Mouse (Mus musculus) cerebellum, adult 11-12 months (tissue): ENCODE measurements around the gene Dsn1.

Experiments used
- DNase-seq: peaks from one replicate; pipeline ENCODE4 v3.0.0; 2022

Dsn1 gene

DNA sequence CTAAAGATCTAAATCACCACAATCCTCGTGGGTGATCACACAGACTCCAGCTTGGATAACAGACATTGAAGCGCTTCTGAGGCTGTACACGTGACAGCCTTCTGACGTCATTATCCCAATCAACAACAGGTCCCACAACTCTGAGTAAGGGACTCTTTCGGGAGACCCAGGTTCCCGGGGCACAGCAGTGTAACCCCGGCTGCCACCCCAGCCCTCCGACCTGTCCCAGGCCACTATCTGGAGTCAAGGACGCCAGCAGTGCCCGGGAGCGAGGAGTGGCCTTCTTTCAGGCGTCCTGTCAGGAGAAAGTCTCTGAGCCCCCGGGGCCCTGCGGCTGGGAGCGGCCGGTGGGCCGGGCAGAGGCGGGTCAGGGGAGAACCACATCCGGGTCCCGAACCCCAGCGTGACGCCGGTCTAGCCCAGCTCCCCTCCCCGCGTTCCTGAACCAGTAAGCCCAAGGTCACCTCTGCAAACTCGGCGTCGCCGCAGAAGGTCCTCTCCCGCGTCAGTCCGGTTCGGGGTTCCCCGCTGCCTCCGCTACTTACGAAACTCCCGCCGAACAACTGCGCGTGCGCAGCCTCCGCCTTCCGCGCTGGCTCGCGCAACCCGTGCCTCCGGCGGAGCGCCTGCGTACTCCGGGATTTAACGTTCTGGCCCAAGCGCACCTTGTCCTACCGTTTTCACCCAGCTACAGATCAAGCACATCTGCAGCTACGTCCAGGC lies at the start of gene Dsn1:
Gene Dsn1, minus strand, starts transcription at position 644 of the 723 bp plus-strand sequence.
- peak; percentile 86 for DNase-seq

DNA sequence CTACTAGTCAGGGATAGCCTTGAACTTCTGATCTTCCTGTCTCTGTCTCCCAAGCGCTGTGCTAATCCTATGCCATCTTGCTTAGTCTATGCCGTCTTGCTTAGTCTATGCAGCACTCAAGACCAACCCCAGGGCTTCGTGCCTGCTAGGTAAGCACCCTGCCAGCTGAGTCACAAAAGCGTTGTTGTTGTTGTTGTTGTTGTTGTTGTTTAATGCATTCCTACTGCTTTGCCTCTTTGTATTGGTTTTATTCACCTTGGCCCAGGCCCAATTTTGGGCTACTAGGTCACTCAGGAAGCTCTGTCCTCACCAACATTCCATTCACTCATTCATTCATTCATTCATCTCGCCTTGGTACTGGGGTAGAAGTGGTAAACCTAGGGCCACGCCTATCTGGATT lies 48.8 kb upstream of the Dsn1 start:
- no peak for DNase-seq

DNA sequence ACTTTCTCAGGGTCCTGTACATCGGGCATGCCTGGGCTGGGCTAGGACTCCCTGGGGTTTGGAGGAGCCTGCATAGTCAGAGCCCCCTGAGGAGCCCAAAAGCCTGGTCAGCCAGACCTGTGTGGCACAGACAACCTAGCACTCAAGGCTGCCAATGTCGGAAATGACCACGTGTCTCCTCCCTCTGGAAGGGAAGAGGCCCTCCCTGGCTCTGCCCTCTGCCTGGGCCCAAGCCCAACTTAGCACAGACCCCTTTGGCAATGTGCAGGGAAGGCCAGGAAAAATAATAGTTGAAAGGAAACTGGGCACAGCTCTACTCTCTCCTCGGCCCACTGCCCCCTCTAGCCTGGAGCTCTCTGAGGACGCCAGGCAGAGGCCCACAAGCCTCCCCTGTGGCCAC lies 47.9 kb upstream of the Dsn1 start:
- DNase-seq, result peak; percentile 78

DNA sequence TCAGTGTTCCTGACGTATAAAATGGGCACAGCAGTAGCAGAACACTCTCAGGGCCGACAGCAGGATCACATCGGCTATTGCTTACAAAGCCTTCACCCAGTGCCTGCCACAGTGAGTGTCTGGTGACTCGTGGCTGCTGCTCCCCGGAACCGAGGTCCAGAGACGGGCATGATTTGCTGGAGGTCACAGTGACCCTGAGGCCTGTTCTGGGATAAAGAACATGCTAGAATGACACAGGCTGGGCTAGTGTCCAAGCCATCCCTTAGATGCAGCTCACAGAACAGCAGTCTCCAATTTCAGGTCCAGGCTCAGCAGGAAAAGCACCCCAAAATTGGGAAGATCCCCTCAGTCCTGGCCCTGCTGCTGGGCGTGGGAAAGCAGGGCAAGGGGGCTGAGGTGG lies 47.3 kb upstream of the Dsn1 start:
- peak; percentile 57 for DNase-seq

DNA sequence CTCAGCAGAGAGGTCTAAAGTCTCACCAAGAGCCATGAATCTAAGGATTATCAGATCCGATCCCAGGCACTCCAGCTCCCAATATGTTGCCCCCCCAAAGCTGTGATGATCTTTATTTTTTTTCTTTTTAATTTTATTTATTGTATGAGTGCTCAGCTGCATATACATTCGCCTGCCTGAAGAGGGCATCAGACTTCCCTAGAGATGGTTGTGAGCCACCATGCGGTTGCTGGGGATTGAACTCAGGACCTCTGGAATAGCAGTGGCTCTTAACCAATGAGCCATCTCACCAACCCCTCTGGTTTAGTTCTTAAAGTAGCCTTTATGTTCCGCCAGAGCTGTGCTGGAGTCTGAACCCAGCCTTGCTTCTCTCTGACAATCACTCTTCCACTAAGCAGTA lies 46.8 kb upstream of the Dsn1 start:
- no peak for DNase-seq

DNA sequence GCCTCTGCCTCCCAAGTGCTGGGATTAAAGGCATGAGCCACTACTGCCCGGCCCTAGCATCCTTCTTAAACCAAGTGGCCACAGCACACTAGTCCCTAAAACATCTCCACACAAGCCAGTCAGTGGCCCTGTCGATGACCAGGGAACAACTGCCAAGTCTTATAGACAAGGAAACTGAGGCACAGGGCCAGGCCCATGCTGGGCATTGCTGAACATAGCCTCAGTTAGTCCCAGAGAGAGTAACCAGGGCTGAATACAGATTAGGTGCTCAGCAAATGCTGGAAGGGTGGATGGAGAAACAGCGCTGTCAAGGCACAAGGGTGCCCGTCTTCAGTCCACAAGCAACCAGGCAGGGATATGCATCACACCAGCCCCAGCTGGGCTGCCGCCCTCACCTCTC lies 46.2 kb upstream of the Dsn1 start:
- no peak for DNase-seq

DNA sequence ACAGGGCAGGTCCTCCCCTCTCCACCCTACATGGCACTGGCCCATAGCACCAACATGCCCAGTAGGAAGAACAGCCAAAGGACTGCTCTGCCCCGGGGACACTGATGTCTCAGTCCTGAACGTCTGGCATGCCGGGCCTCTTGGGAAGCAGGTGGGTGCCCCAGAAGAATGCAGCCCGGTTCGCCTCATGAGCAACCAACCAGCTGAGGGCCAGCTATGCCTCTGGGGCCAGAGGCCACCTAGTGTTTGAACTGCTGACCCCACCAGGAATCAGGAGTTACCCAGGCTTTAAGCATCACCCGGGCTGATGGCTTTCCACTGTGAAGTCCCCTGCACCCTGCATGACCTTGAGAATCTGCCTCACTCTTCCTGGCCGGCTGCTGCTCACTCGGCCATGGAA lies 45.5 kb upstream of the Dsn1 start:
- DNase-seq, result no peak

DNA sequence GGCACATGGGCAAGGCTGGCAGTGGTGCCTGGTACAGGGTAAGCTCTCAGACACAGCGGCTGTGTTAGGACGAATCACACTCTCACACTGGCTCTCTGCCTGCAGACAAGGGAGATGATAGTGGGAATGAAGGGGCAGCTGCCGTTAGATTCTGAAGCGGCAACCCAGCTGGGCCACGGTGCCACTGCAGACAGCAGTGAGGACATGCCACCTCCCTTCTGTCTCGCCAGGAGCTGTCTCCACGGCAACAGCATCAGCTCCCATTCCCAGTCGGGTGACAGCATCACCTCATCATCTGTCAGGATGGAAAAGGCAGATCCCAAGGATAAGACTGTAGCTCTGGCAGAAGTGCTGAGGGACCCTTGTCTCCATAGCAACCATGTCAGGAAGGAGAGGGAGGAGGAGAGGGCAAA lies 42.9 kb upstream of the Dsn1 start:
- DNase-seq, result peak; percentile 62

DNA sequence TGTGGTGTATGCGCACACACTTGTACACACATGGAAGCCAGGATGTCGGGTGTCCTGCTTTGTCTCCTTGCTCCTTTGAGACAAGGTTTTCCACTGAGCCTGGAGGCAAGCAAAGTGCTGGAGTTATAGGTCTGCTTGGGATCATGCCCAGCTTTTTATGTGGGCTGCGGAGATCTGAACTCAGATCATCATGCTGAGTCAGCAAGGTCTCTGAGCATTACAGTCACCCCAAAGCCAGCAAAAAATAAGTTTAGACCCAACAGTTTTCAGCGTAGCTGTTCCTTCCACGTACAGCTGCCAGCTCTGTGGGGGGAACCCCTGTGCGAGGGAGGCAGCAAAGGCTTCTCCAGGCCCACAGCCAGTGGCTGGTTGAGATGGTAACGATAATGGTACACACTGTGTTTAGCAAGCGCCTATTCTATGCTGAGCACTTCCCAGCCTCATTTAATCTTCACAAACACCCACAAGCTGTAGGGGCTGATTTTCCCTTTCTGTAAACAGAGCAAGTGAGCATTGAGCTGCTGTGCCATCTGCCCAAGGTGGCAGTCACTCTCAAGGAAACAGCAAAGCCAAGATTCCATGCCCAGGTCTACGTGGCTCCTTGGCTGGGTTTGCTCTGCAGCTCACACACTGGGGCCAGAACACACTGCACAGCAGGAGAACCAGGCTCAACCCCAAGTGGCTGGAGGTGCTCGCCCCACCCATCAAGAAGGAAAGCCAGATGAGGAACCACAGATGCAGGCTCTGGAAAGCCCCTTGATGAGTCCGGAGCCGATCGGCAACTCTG lies 41.6 kb upstream of the Dsn1 start:
- DNase-seq, result peak; percentile 78

DNA sequence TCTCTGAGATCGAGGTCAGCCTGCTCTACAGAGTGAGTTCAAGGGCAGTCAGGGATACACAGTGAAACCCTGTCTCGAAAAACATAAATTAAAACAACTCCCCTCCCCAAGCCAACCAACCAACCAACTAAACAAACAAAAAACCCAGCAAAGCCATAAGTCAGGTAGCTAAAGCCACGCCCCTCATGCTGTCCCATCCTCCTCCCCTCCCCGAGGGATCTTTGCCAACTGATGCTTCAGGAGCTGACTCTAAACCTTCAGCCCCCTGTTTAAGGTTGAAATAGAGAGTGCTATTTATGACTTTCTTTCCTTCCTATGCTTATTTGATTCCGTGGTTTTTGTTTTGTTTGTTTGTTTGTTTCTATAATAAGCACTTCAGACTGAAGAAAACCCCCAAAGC lies 40.0 kb upstream of the Dsn1 start:
- DNase-seq, result no peak

DNA sequence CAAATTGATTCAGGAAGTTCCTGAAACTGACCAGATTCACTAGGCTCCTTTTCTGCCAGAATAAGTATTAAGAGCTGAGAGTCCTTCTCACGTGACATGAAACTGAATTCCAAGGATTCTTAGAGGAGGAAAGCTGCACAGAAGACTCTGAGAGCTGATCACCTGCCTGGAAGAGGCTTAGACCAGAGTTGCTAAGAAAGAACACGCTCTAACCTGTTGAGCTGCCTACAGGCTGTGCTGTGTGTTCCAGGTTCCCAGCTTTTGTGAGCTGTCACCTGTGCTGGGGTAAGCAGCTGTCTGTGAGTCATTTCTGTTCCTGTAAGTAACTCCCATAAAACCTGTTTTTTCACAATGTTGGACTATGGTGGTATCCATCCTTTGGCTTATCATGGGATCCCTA lies 39.0 kb upstream of the Dsn1 start:
- no peak for DNase-seq

DNA sequence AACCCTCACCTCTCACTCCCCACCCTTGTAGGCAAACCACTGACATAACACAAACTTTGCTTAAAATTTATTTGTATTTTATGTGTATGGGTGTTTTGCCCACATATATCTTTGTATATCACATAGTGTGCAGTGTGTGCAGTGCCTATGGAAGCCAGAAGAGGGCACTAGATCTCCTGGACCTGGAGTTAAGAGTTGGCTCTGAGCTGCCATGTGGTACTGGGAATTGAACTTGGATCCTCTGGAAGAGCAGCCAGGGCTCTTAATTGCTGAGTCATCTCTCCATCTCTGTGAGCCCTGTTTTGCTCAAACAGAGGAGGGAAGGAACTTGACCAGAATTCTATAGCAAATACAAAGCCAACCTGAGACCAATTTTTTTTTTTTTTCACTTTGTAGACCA lies 37.0 kb upstream of the Dsn1 start:
- no peak for DNase-seq

DNA sequence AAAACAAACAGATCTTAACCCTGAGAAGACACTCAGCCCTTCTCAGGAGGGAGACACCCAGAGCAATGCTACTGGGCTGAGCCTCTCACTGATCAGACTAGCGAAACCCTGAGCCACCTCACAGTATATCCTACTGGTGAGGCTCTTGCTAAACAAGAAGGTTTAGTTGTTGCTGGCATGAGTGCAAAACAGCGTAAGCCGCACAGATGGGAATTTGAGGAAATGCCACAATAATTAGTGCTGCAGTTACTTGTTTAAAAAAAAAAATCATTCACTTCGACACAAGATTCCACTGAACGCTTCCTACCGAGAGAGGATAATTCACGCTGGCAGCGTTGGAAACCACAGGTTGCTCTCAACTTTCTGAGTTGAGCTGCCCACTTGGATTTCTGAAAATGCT lies 36.6 kb upstream of the Dsn1 start:
- peak; percentile 54 for DNase-seq

DNA sequence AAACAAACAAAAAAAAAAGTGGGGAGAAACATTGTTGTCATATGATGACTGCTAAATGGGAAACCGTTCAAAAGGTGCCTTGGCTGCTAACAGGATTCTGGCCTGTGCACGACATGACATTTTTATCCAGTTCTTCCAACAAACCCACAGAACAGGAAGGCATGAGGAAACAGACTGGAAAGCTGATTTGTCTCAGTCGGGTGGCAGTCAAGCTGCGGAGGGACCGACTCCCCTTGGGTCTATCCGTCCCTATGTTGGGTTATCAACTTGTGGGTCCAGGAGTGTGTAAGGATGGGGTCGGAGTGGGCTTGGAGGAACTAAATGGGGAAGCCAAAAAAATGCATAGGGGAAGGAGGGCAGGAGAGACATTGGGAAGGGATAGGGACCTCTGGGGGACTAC lies 34.5 kb upstream of the Dsn1 start:
- DNase-seq, result no peak

DNA sequence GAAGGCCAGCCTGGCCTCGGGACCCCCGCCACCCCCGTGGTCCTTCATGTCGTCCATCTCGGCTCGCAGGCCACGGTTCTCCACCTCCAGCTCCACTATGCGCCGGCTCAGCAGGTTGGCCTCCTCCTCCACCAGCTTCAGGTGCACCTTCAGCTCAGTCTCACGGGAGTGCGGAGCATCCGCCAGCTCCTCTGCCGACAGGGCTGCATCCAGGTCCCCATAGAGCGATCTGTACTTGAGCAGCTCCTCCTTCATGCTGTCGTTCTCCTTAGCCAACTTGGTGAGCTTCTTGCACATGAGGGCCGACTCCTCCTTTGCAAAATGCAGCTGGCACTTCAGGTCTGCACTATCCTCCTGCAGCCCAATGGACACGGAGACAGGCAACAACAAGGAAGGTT lies 33.7 kb upstream of the Dsn1 start:
- DNase-seq, result no peak

DNA sequence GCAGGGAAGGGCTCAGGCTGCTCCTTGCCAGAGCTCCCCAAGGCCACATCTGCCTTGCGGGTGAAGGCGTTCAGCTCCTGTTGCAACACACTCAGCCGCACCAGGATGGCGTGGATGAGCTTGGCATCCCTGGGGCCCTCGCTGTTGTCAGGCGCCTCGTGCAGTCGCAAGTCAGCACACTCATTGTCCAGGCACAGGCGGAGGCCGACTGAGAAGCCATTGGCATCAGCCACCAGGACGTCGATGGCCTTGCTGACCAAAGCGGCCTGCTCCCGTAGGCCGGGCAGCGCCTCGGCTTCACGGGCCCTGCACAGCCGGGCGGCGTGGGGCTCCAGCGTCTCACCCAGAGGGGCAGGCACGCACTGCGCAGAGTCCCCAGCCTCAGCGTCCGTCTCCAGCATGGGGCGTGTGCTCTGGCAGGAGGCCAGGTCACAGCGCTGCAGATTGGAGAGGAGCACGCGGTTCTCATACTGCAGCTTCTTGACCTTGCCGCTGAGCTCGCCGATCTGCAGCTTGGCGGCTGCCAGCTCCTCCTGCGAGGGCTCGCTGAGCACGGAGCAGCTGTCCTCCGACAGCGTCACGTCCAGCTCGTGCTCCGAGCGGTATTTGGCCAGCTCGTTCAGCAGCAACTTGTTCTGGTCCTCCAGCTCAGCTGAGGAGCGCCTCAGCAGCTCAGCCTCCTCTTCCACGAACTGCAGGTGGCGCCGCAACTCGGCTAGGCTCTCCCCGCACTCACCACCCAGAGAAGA lies 33.1 kb upstream of the Dsn1 start:
- DNase-seq, result peak; percentile 73

DNA sequence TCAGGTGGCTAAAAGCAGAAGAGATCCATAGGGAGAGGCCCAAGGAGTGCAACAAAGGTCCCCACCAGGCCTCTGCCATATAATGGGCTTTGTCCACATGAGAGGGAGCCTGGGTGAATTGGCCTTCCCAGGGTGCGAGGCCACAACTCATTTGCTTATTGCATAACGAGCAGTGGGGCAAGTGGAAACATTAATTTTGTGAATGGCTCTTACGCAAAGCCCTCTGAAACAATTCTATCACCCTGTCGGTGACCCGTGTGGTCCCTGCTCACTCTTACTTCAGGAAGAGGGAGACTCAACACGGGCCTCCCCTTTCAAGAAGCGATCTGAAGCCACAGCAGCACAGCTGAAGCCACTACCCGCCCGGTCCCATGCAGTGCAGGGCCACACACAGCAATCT lies 30.3 kb upstream of the Dsn1 start:
- no peak for DNase-seq

DNA sequence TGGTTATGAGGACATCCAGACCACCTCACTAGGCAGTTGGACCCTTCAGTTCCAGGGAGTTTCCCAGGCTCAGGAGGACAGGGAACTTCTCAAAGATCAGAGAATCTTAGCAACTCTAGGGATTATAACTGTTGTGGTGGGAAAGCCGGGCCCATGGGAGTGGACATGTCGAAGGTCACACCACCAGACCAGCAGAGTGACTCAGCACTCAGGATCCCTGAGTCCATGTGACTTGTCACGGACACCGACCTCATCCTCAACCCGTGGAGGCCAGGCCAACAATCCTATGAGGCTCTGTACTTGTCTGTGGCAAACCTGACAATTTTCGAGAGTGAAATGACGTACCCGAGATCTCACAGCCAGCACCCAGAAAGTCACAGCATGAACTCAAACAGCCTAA lies 29.4 kb upstream of the Dsn1 start:
- DNase-seq, result no peak

DNA sequence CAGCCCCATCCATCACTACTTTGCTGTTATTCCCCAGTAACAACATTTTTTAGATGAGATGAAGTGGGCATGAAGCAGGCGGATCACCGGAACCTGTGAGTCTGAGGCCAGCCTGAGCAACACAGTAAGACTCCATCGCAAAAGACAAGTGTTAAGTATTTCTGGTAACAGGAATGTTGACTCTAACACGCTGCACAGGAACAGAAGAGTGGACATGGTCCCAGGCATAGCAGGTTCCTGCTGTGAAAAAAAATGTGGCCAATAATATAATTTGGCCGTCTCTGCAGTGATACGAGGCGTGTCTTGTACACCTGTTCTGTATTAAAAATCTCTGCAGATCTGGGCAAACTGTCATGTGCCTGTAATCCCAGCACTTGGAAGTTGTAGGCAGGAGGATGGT lies 28.4 kb upstream of the Dsn1 start:
- DNase-seq, result peak; percentile 88

DNA sequence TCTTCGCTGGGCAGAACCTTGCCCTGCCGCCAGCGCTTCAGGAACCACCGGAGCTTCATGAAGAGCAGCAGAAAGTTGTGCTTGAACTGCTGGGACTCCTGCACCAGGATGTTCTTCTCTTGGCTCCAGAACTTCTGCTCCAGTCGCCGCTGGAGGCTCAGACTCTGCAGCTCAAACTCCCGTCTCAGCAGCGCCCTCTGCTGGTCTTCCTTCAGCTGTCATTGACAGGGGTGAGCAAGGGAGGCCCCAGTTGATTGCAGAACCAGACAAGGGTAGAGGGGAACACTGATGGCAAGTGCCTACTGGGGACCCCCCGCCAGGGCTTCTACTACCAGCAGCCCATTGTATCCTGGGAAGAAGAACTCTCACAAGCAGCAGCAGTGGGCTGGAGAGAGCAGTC lies 23.9 kb upstream of the Dsn1 start:
- peak; percentile 82 for DNase-seq

DNA sequence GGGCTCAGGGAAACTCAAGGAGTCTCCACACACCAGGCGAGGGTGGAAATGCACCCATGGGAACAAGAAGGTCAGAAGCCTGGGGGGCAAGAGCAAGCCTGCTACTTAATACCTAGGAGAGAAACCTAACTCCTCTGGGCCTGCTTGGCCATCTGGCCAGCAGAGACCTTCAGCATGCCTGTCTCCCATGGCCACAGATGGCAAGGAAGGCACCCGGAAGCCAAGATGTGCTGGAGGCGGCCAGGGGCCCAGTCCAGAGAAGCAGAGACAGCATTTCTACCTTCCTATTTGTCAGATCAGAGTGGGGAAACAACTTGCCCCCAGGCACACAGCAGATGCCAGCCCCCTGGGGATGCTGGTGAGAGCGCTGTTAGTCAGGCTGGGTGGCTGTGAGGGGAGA lies 21.3 kb upstream of the Dsn1 start:
- peak; percentile 70 for DNase-seq

DNA sequence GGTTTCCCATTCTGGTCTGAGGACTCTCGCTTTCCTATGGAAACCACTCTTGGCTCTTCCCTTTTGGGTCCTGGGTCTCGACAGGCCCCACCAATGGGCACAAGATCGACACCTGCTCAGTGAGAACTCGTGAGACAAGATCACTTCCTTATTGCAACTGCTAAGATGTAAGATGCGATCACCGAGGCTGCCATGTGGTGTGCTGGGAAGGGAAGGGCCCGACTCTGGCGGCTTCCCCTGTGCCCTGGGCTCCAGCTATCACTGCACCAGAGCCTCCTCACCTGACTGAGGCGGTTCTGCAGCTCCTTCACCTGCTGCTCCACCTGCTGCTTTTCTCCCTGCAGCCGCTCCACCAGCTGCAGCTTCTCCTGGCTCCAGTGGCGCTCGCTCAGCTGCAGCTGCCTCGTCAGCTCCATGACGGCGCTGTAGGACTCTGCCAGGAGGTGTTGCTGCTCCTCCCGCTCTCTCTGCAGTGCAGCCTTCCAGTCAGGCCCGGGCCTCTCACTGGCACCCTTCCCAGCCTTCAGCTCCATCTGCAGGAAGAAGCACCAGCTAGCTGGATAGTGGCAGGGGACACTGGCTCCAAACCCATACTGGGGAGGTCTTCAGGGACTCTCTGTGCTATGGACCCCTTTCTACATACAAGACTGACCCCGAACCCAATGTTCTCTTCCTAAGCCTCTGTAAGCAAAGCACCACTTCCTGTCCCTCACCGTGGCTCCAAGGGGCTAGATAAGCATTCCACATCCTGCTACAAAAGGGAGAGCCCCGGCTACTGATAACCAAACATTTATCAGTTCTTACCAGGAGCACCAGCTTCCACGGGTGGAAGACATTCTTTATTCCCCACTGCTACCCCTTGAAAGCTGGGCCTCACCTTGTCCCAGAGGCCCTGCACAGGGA lies 20.4 kb upstream of the Dsn1 start:
- peak; percentile 86 for DNase-seq

DNA sequence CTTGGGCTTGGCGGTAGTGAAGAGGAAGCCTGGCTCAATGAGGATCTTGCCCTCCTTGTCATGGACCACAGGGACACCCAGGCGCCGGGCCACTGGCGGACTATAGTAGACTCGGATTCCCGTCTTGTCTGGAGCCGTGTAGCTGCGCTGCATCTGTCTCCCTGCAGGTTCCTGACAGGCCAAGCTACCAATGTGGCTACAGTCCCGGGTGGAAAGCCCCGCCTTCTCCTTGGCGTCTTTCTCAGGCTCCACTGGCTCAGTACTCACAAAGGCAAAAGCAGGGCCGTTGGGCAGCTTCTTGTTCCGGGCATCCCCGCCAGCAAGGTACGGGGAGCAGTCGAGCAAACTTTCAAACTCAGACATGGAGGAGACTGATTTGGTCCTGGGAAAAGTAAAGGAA lies 14.2 kb upstream of the Dsn1 start:
- DNase-seq, result no peak
